Mouse (Mus musculus) forebrain, embryonic 15.5 days (tissue): ENCODE results near the gene Pla2g3. TPM values are rescaled to one million over a fixed set of nuclear protein-coding genes. Genes with fewer than 3 reads are reported as not detected.

Experiments
- ATAC-seq: fragments of 200-750 bp; cut with Nextera tagmentation; replicated peaks from 2 replicates; pipeline ENCODE4 v1.8.0; 2017; ENCODE audit warnings: mild to moderate bottlenecking, moderate TSS enrichment, moderate library complexity
- H3K27ac ChIP-seq: fragments of 300-500 bp; sonication (generic); replicated peaks from 2 replicates; pipeline ENCODE4 v1.5.1; 2015; ENCODE audit warnings: mild to moderate bottlenecking, inconsistent platforms
- H3K27me3 ChIP-seq: fragments of 300-500 bp; sonication (generic); 2 replicates; pipeline ENCODE4 v1.6.1; 2015; ENCODE audit warnings: inconsistent platforms
- H3K36me3 ChIP-seq: fragments of 300-500 bp; sonication (generic); 2 replicates; pipeline ENCODE4 v1.6.1; 2015; ENCODE audit warnings: mild to moderate bottlenecking, inconsistent platforms
- H3K4me1 ChIP-seq: fragments of 300-500 bp; sonication (generic); 2 replicates; pipeline ENCODE4 v1.6.1; 2015; ENCODE audit warnings: inconsistent platforms
- H3K4me2 ChIP-seq: fragments of 300-500 bp; sonication (generic); replicated peaks from 2 replicates; pipeline ENCODE4 v1.6.1; 2015; ENCODE audit warnings: mild to moderate bottlenecking, inconsistent platforms
- H3K4me3 ChIP-seq: fragments of 300-500 bp; sonication (generic); 2 replicates; pipeline ENCODE4 v1.5.1; 2015; ENCODE audit warnings: mild to moderate bottlenecking, inconsistent platforms
- H3K9ac ChIP-seq: fragments of 300-500 bp; sonication (generic); replicated peaks from 2 replicates; pipeline ENCODE4 v1.6.1; 2015; ENCODE audit warnings: mild to moderate bottlenecking, inconsistent platforms
- H3K9me3 ChIP-seq: fragments of 300-500 bp; sonication (generic); 2 replicates; pipeline ENCODE4 v1.6.1; 2016; ENCODE audit warnings: inconsistent platforms
- WGBS: fragments of 180-500 bp; shearing (Covaris S2); methylation state at CpG from one replicate; pipeline ENCODE4 v1.1.7; 2015; ENCODE audit warnings: mixed read lengths; 5-methylcytosine and 5-hydroxymethylcytosine counted together
- polyA plus RNA-seq: library from polyadenylated mRNA; unstranded; fragments of >200 nt; fragmentation: Nextera tagmentation; extraction: Ambion mirVana; gene quantifications from 2 replicates; pipeline ENCODE4 v1.2.1, GENCODE M21; 2015

The Pla2g3 gene
- polyA plus RNA-seq, 1 experiment from 2014 or later, result 0.39 TPM

- H3K36me3 ChIP-seq, result no peaks in the 10 kb centered on the region; the same call in 1 of the 2 replicates
- no peak for ATAC-seq
Measured at GRCm38 (mm10) chr11:3525560-3525959, 37.5 kb downstream of the Pla2g3 start.

GRCm38 (mm10) chr11:3526207-3526606 lies 38.1 kb downstream of the Pla2g3 start:
- no peak overlapping the region for H3K27ac ChIP-seq
- no peak for ATAC-seq
- no peaks in the 10 kb centered on the region for H3K27me3 ChIP-seq
- no peaks in the 10 kb centered on the region for H3K4me1 ChIP-seq
- no peak overlapping the region for H3K4me2 ChIP-seq
- no peak overlapping the region for H3K9ac ChIP-seq
- H3K9me3 ChIP-seq, result no peaks in the 10 kb centered on the region
- WGBS, result 77% methylated on average over 9 of the region's 9 CpGs
- no peak overlapping the region for H3K4me3 ChIP-seq
- H3K36me3 ChIP-seq, result no peaks in the 10 kb centered on the region; the same call in 1 of the 2 replicates

More at GRCm38 (mm10) chr11:3525560-3525959, 37.5 kb downstream of the Pla2g3 start:
- no peaks in the 10 kb centered on the region for H3K9me3 ChIP-seq
- H3K9ac ChIP-seq, result no peak overlapping the region
- WGBS, result 90% methylated on average over 4 of the region's 4 CpGs
- no peak overlapping the region for H3K27ac ChIP-seq
- no peak overlapping the region for H3K4me2 ChIP-seq
- no peak overlapping the region for H3K4me3 ChIP-seq
- H3K27me3 ChIP-seq, result no peaks in the 10 kb centered on the region
- H3K4me1 ChIP-seq, result no peaks in the 10 kb centered on the region

GRCm38 (mm10) chr11:3526979-3527738 lies 39.1 kb downstream of the Pla2g3 start:
- no peaks in the 10 kb centered on the region; the same call in 1 of the 2 replicates for H3K36me3 ChIP-seq

GRCm38 (mm10) chr11:3527766-3528165 lies 39.7 kb downstream of the Pla2g3 start:
- Histone ChIP-seq H3K4me1 (no peaks in the 10 kb centered on the region), H3K9me3 (no peaks in the 10 kb centered on the region), H3K27me3 (no peaks in the 10 kb centered on the region), H3K9ac (no peak overlapping the region), H3K4me3 (no peak overlapping the region), H3K4me2 (no peak overlapping the region), H3K36me3 (no peaks in the 10 kb centered on the region), H3K27ac (no peak overlapping the region)
- no peak for ATAC-seq
- WGBS, result 81% methylated on average over 8 of the region's 8 CpGs

More at GRCm38 (mm10) chr11:3526979-3527738, 39.1 kb downstream of the Pla2g3 start:
- Histone ChIP-seq H3K9me3 (no peaks in the 10 kb centered on the region), H3K27me3 (no peaks in the 10 kb centered on the region), H3K4me3 (no peak overlapping the region), H3K27ac (no peak overlapping the region), H3K9ac (no peak overlapping the region), H3K4me1 (no peaks in the 10 kb centered on the region), H3K4me2 (no peak overlapping the region)
- WGBS, result 94% methylated on average over 24 of the region's 24 CpGs
- no peak for ATAC-seq

GRCm38 (mm10) chr11:3528208-3528607 lies 40.1 kb downstream of the Pla2g3 start:
- no peak overlapping the region for H3K27ac ChIP-seq
- no peak overlapping the region for H3K4me3 ChIP-seq
- no peak overlapping the region for H3K4me2 ChIP-seq
- H3K9ac ChIP-seq, result no peak overlapping the region
- ATAC-seq, result no peak
- no peaks in the 10 kb centered on the region for H3K36me3 ChIP-seq
- 88% methylated on average over 6 of the region's 6 CpGs for WGBS
- H3K27me3 ChIP-seq, result no peaks in the 10 kb centered on the region
- H3K4me1 ChIP-seq, result no peaks in the 10 kb centered on the region
- no peaks in the 10 kb centered on the region for H3K9me3 ChIP-seq

- H3K4me3 ChIP-seq, result no peak overlapping the region
- WGBS, result 83% methylated on average over 20 of the region's 20 CpGs
- H3K9me3 ChIP-seq, result no peaks in the 10 kb centered on the region
- H3K36me3 ChIP-seq, result no peaks in the 10 kb centered on the region
- H3K27ac ChIP-seq, result no peak overlapping the region
- no peaks in the 10 kb centered on the region for H3K4me1 ChIP-seq
- no peak for ATAC-seq
- H3K4me2 ChIP-seq, result no peak overlapping the region
- no peaks in the 10 kb centered on the region for H3K27me3 ChIP-seq
- no peak overlapping the region for H3K9ac ChIP-seq
Measured at GRCm38 (mm10) chr11:3529476-3530252, 41.6 kb downstream of the Pla2g3 start.

- no peak for ATAC-seq
- no peak overlapping the region for H3K27ac ChIP-seq
- 97% methylated on average over 3 of the region's 3 CpGs for WGBS
Measured at GRCm38 (mm10) chr11:3530731-3531130, 42.6 kb downstream of the Pla2g3 start.

GRCm38 (mm10) chr11:3531634-3532033 lies 43.5 kb downstream of the Pla2g3 start:
- Histone ChIP-seq H3K4me3 (no peak overlapping the region), H3K9ac (no peak overlapping the region), H3K9me3 (no peaks in the 10 kb centered on the region), H3K4me2 (no peak overlapping the region), H3K27ac (no peak overlapping the region), H3K4me1 (peaks cover 10% of the 10 kb centered on the region), H3K27me3 (no peaks in the 10 kb centered on the region), H3K36me3 (no peaks in the 10 kb centered on the region)
- no peak for ATAC-seq
- WGBS, result 79% methylated on average over 6 of the region's 6 CpGs

More at GRCm38 (mm10) chr11:3530731-3531130, 42.6 kb downstream of the Pla2g3 start:
- Histone ChIP-seq H3K4me2 (no peak overlapping the region), H3K27me3 (no peaks in the 10 kb centered on the region), H3K4me3 (no peak overlapping the region), H3K4me1 (peaks cover 5% of the 10 kb centered on the region), H3K9me3 (no peaks in the 10 kb centered on the region), H3K36me3 (no peaks in the 10 kb centered on the region), H3K9ac (no peak overlapping the region)

GRCm38 (mm10) chr11:3532101-3532931 lies 44.2 kb downstream of the Pla2g3 start:
- Histone ChIP-seq H3K9me3 (no peaks in the 10 kb centered on the region), H3K4me2 (no peak overlapping the region), H3K27ac (no peak overlapping the region), H3K36me3 (no peaks in the 10 kb centered on the region), H3K4me3 (no peak overlapping the region), H3K4me1 (peaks cover 10% of the 10 kb centered on the region), H3K27me3 (no peaks in the 10 kb centered on the region), H3K9ac (no peak overlapping the region)
- no peak for ATAC-seq
- 92% methylated on average over 16 of the region's 16 CpGs for WGBS

GRCm38 (mm10) chr11:3533406-3533932 lies 45.4 kb downstream of the Pla2g3 start:
- WGBS, result 89% methylated on average over 17 of the region's 17 CpGs
- Histone ChIP-seq H3K9ac (no peak overlapping the region), H3K4me1 (peaks cover 11% of the 10 kb centered on the region)

GRCm38 (mm10) chr11:3534956-3535355 lies 46.9 kb downstream of the Pla2g3 start:
- WGBS, result 9% methylated on average over 8 of the region's 8 CpGs
- Histone ChIP-seq H3K4me2 (peak overlapping the region; percentile 90), H3K27ac (no peak overlapping the region), H3K4me3 (peak overlapping the region; percentile 61), H3K9ac (peak overlapping the region; percentile 33), H3K36me3 (no peaks in the 10 kb centered on the region), H3K4me1 (peaks cover 16% of the 10 kb centered on the region), H3K9me3 (no peaks in the 10 kb centered on the region), H3K27me3 (no peaks in the 10 kb centered on the region)
- no peak for ATAC-seq

More at GRCm38 (mm10) chr11:3533406-3533932, 45.4 kb downstream of the Pla2g3 start:
- Histone ChIP-seq H3K36me3 (no peaks in the 10 kb centered on the region), H3K27ac (no peak overlapping the region), H3K4me2 (no peak overlapping the region), H3K27me3 (no peaks in the 10 kb centered on the region), H3K4me3 (no peak overlapping the region), H3K9me3 (no peaks in the 10 kb centered on the region)
- no peak for ATAC-seq
